Mouse (Mus musculus) MEL (cell line): ENCODE results near the gene Ntn4. TPM values are rescaled to one million over a fixed set of nuclear protein-coding genes. Genes with fewer than 3 reads are reported as not detected.

Experiments
- DNase-seq: peaks from one replicate; pipeline ENCODE4 v3.0.0; 2011; ENCODE audit warnings: low read depth, low spot score
- H3K27ac ChIP-seq: 2 replicates; pipeline ENCODE4 v1.5.1; 2012; ENCODE audit warnings: low read depth, mild to moderate bottlenecking, control low read depth, low read length, moderate library complexity; ENCODE audit not compliant: control insufficient read depth
- H3K27me3 ChIP-seq, 2 experiments: fragments of 150-350 bp in 1 of 2; sonication (generic) in 1 of 2; 2 replicates each; pipeline ENCODE4 v1.6.1; 2012; ENCODE audit warnings: low read length in 2 of 2, mild to moderate bottlenecking in 2 of 2, improper control_type of control experiment in 1 of 2, moderate library complexity in 1 of 2; ENCODE audit not compliant: insufficient read depth in 2 of 2, control insufficient read depth in 1 of 2
- H3K36me3 ChIP-seq, 2 experiments: 2 replicates each; pipeline ENCODE4 v1.6.1; 2012 to 2014; ENCODE audit warnings: low read length in 2 of 2, improper control_type of control experiment in 1 of 2, inconsistent platforms in 1 of 2, mild to moderate bottlenecking in 1 of 2; ENCODE audit not compliant: insufficient read depth in 2 of 2, control insufficient read depth in 1 of 2
- H3K4me1 ChIP-seq, 2 experiments: fragments of 150-350 bp in 1 of 2; sonication (generic) in 1 of 2; 2 replicates each; pipeline ENCODE4 v1.6.1; 2012; ENCODE audit warnings: low read length in 2 of 2, improper control_type of control experiment in 1 of 2, mild to moderate bottlenecking in 1 of 2; ENCODE audit not compliant: insufficient read depth in 2 of 2, control insufficient read depth in 1 of 2
- H3K4me3 ChIP-seq, 2 experiments: fragments of 150-350 bp in 1 of 2; sonication (generic) in 1 of 2; 2 replicates each; pipeline ENCODE4 v1.5.1; 2012; ENCODE audit warnings: low read depth in 2 of 2, low read length in 2 of 2, mild to moderate bottlenecking in 2 of 2, moderate library complexity in 2 of 2, control low read depth in 1 of 2, improper control_type of control experiment in 1 of 2; ENCODE audit not compliant: control insufficient read depth in 1 of 2, insufficient read depth in 1 of 2
- H3K79me2 ChIP-seq: 2 replicates; pipeline ENCODE4 v1.6.1; 2012; ENCODE audit warnings: mild to moderate bottlenecking, low read length, moderate library complexity; ENCODE audit not compliant: control insufficient read depth, poor library complexity, insufficient read depth
- H3K9ac ChIP-seq: 2 replicates; pipeline ENCODE4 v1.6.1; 2012; ENCODE audit warnings: low read depth, mild to moderate bottlenecking, control low read depth, low read length, moderate library complexity; ENCODE audit not compliant: control insufficient read depth, poor library complexity, severe bottlenecking
- H3K9me3 ChIP-seq: fragments of 150-350 bp; sonication (generic); replicated peaks from 2 replicates; pipeline ENCODE4 v1.6.1; 2012; ENCODE audit warnings: mild to moderate bottlenecking, low read length, improper control_type of control experiment, moderate library complexity; ENCODE audit not compliant: insufficient read depth
- CHD1 ChIP-seq: IDR thresholded peaks from 2 replicates; pipeline ENCODE4 v1.6.1; 2012; ENCODE audit warnings: low read depth, mild to moderate bottlenecking, inconsistent platforms, low read length, improper control_type of control experiment
- CTCF ChIP-seq, 3 experiments: IDR thresholded peaks in 2 of 3; conservative IDR thresholded peaks in 1 of 3; 2 replicates each; pipeline ENCODE4 v1.5.1; 2011 to 2012; ENCODE audit warnings: low read length in 3 of 3, low read depth in 2 of 3, mild to moderate bottlenecking in 2 of 3, improper control_type of control experiment in 1 of 3, inconsistent platforms in 1 of 3, mixed read lengths in 1 of 3, moderate library complexity in 1 of 3; ENCODE audit not compliant: control insufficient read depth in 1 of 3, insufficient read depth in 1 of 3, poor library complexity in 1 of 3, severe bottlenecking in 1 of 3
- EP300 ChIP-seq, 2 experiments: IDR thresholded peaks; 2 replicates each; pipeline ENCODE4 v1.6.1; 2011; ENCODE audit warnings: improper control_type of control experiment in 2 of 2, low read length in 2 of 2, low read depth in 1 of 2, mild to moderate bottlenecking in 1 of 2
- HCFC1 ChIP-seq: IDR thresholded peaks from 2 replicates; pipeline ENCODE4 v1.6.1; 2012; ENCODE audit warnings: low read depth, mild to moderate bottlenecking, inconsistent platforms, low read length, improper control_type of control experiment, moderate library complexity
- KAT2A ChIP-seq: conservative IDR thresholded peaks from 2 replicates; pipeline ENCODE4 v1.6.1; 2012; ENCODE audit warnings: low read depth, low read length, improper control_type of control experiment, inconsistent platforms
- MAX ChIP-seq: IDR thresholded peaks from 2 replicates; pipeline ENCODE4 v1.6.1; 2011; ENCODE audit warnings: low read length, improper control_type of control experiment
- MYB ChIP-seq: IDR thresholded peaks from 2 replicates; pipeline ENCODE4 v1.6.1; 2011; ENCODE audit warnings: mild to moderate bottlenecking, low read depth, low read length, improper control_type of control experiment
- MYC ChIP-seq: IDR thresholded peaks from 2 replicates; pipeline ENCODE4 v1.6.1; 2011; ENCODE audit warnings: low read depth, mild to moderate bottlenecking, low read length, improper control_type of control experiment, moderate library complexity
- NRF1 ChIP-seq: IDR thresholded peaks from 2 replicates; pipeline ENCODE4 v1.6.1; 2014; ENCODE audit warnings: low read depth, mild to moderate bottlenecking, inconsistent platforms, low read length, improper control_type of control experiment, moderate library complexity; ENCODE audit not compliant: poor library complexity, insufficient read depth, severe bottlenecking
- POLR2AphosphoS2 ChIP-seq: IDR thresholded peaks from 2 replicates; pipeline ENCODE4 v1.6.1; 2011; ENCODE audit warnings: low read length, improper control_type of control experiment
- POLR2AphosphoS5 ChIP-seq: IDR thresholded peaks from 2 replicates; pipeline ENCODE4 v1.6.1; 2012; ENCODE audit warnings: low read depth, borderline replicate concordance, mild to moderate bottlenecking, inconsistent platforms, low read length, moderate library complexity, mixed read lengths
- RAD21 ChIP-seq: IDR thresholded peaks from 2 replicates; pipeline ENCODE4 v1.6.1; 2011; ENCODE audit warnings: mild to moderate bottlenecking, low read depth, low read length, improper control_type of control experiment
- RCOR1 ChIP-seq: IDR thresholded peaks from 2 replicates; pipeline ENCODE4 v1.6.1; 2012; ENCODE audit warnings: low read depth, mild to moderate bottlenecking, inconsistent platforms, low read length, improper control_type of control experiment
- SIN3A ChIP-seq: IDR thresholded peaks from 2 replicates; pipeline ENCODE4 v1.6.1; 2012; ENCODE audit warnings: low read length, improper control_type of control experiment, inconsistent platforms
- TBP ChIP-seq: IDR thresholded peaks from 2 replicates; pipeline ENCODE4 v1.8.0; 2011; ENCODE audit warnings: low read depth, low read length, improper control_type of control experiment
- TCF12 ChIP-seq: IDR thresholded peaks from 2 replicates; pipeline ENCODE4 v1.6.1; 2014; ENCODE audit warnings: low read depth, mild to moderate bottlenecking, inconsistent platforms, low read length, improper control_type of control experiment, moderate library complexity
- UBTF ChIP-seq: IDR thresholded peaks from 2 replicates; pipeline ENCODE4 v1.6.1; 2012; ENCODE audit warnings: low read depth, mild to moderate bottlenecking, inconsistent platforms, low read length, improper control_type of control experiment, moderate library complexity, borderline replicate concordance; ENCODE audit not compliant: insufficient read depth
- USF1 ChIP-seq: IDR thresholded peaks from 2 replicates; pipeline ENCODE4 v1.6.1; 2014; ENCODE audit warnings: low read depth, mild to moderate bottlenecking, inconsistent platforms, low read length, improper control_type of control experiment, moderate library complexity
- USF2 ChIP-seq, 2 experiments: IDR thresholded peaks; 2 replicates each; pipeline ENCODE4 v1.6.1; 2011 to 2012; ENCODE audit warnings: improper control_type of control experiment in 2 of 2, low read length in 2 of 2, borderline replicate concordance in 1 of 2, inconsistent platforms in 1 of 2, low read depth in 1 of 2, mild to moderate bottlenecking in 1 of 2; ENCODE audit not compliant: insufficient read depth in 1 of 2
- ZNF384 ChIP-seq: IDR thresholded peaks from 2 replicates; pipeline ENCODE4 v1.6.1; 2012; ENCODE audit warnings: low read depth, mild to moderate bottlenecking, inconsistent platforms, low read length, improper control_type of control experiment
- polyA plus RNA-seq, 2 experiments: library from polyadenylated mRNA; stranded (reverse) in 1 of 2; unstranded in 1 of 2; fragments of >175 nt in 1 of 2; fragments of >200 nt in 1 of 2; gene quantifications; 2 replicates each; pipeline versions ENCODE4 v1.2.1 to v1.2.4; 2012; ENCODE audit warnings: low replicate concordance in 2 of 2, low read depth in 1 of 2; ENCODE audit not compliant: insufficient read length in 2 of 2, insufficient read depth in 1 of 2, missing spikeins in 1 of 2
- total RNA-seq: library from RNA; depleted of rRNA; stranded (reverse); fragments of 300-350 nt; gene quantifications from 2 replicates; pipeline ENCODE4 v1.2.3, GENCODE M21; 2012

Ntn4 gene
- total and polyA plus RNA-seq, 3 experiments = not detected

GRCm38 (mm10) chr10:93721625-93722337 lies 81.3 kb downstream of the Ntn4 start:
- 0 out of 4 replicates have a peak, but pooled peaks of 1 of the 2 experiments have one; percentile 41 for TF ChIP-seq USF2 (IDR thresholded peaks at IDR 0.05; ENCODE audit: borderline replicate concordance in 1 of 2, insufficient read depth in 1 of 2, low read depth in 1 of 2, low read length in 2 of 2)
- TF ChIP-seq MYC = no peak
- TF ChIP-seq MAX = 0 out of 2 replicates have a peak, but pooled peaks have one; percentile 23
- no peak for TF ChIP-seq NRF1
- TF ChIP-seq USF1 = peak; percentile 80
- TF ChIP-seq, all 39 proteins: peak for 3
- H3K4me1 ChIP-seq = peaks cover 0 to 1% of the 10 kb centered on the region in 2 experiments; a peak in 1 of 4 replicates
- H3K9ac ChIP-seq = no peak overlapping the region
- H3K4me3 ChIP-seq = no peak overlapping the region
- no peak overlapping the region for H3K27ac ChIP-seq
- H3K79me2 ChIP-seq = no peaks in the 10 kb centered on the region
- H3K9me3 ChIP-seq = no peaks in the 10 kb centered on the region
- DNase-seq = peak; percentile 26
- H3K27me3 ChIP-seq = no peaks in the 10 kb centered on the region; a peak in 1 of 4 replicates
- peaks cover 0 to 7% of the 10 kb centered on the region in 2 experiments; a peak in 2 of 4 replicates for H3K36me3 ChIP-seq

GRCm38 (mm10) chr10:93723942-93724542 lies 83.6 kb downstream of the Ntn4 start:
- Histone ChIP-seq H3K9me3 (no peaks in the 10 kb centered on the region), H3K36me3 (peaks cover 0 to 7% of the 10 kb centered on the region in 2 experiments; a peak in 2 of 4 replicates), H3K4me1 (peaks cover 0 to 1% of the 10 kb centered on the region in 2 experiments; a peak in 1 of 4 replicates), H3K4me3 (no peak overlapping the region), H3K9ac (no peak overlapping the region), H3K27me3 (no peaks in the 10 kb centered on the region), H3K79me2 (no peaks in the 10 kb centered on the region), H3K27ac (no peak overlapping the region)
- DNase-seq = no peak
- TF ChIP-seq ZNF384 (0 out of 2 replicates have a peak, but pooled peaks have one; percentile 20), RAD21 (no peak)

GRCm38 (mm10) chr10:93728131-93728530 lies 87.7 kb downstream of the Ntn4 start:
- Histone ChIP-seq H3K4me1 (peaks cover 8 to 19% of the 10 kb centered on the region in 2 experiments), H3K27ac (no peak overlapping the region), H3K27me3 (no peaks in the 10 kb centered on the region), H3K4me3 (no peak overlapping the region), H3K9me3 (no peaks in the 10 kb centered on the region), H3K9ac (no peak overlapping the region), H3K36me3 (peaks cover 0 to 12% of the 10 kb centered on the region in 2 experiments; a peak in 2 of 4 replicates), H3K79me2 (no peaks in the 10 kb centered on the region)
- DNase-seq = no peak
- no peak for TF ChIP-seq SIN3A
- TF ChIP-seq KAT2A = no peak
- TF ChIP-seq HCFC1 = no peak
- TF ChIP-seq POLR2AphosphoS5 = no peak
- TF ChIP-seq CHD1 = no peak
- no peak for TF ChIP-seq CTCF (IDR thresholded peaks at IDR 0.05 in 2 of 3, conservative IDR thresholded peaks at IDR 0.05 in 1 of 3; ENCODE audit: control insufficient read depth in 1 of 3, insufficient read depth in 1 of 3, low read depth in 2 of 3, low read length in 3 of 3, poor library complexity in 1 of 3, severe bottlenecking in 1 of 3)
- no peak for TF ChIP-seq MYB
- no peak for TF ChIP-seq POLR2AphosphoS2
- TF ChIP-seq EP300 (IDR thresholded peaks at IDR 0.05; ENCODE audit: low read depth in 1 of 2, low read length in 2 of 2) = no peak
- TF ChIP-seq NRF1 = no peak
- TF ChIP-seq TCF12 = no peak
- TF ChIP-seq TBP = no peak
- TF ChIP-seq MYC = no peak
- TF ChIP-seq RCOR1 = no peak
- TF ChIP-seq UBTF = no peak
